Mouse (Mus musculus) brain, adult 2 months (tissue): ENCODE data around the gene Gm21981.

Source experiments
- DNase-seq: peaks from one replicate; pipeline ENCODE4 v3.0.0; 2011; ENCODE audit warnings: low read depth, low spot score

Gene Gm21981

DNA sequence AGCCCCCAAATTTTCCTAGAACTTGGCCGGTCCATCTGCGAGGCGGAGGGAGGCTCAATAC lies at the start of gene Gm21981:
Gene Gm21981 (minus strand): TSS at position 14 of the 61 bp plus-strand sequence.
- no peak for DNase-seq

GRCm38 (mm10) chr17:47742991-47743734 lies 48.9 kb upstream of the Gm21981 start:
- no peak for DNase-seq

DNA sequence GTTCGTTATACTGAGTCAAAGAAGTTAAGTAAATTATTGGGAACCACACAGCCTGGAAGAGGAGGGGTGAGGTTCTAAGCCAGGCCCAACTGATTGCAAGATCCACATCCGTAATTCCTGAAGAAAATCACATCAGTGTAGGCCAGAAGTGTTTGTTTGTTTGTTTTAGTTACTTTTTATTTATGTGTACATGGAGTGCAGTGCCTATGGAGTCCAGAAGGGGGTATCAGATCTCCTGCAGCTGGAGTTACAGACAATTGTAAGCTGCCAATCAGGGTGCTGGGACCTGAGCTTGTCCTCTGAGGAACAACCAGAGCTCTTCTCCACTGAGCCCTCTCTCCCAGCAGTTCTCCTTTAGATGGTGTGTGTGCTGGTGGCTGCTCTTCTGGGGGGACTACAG lies 45.9 kb upstream of the Gm21981 start:
- no peak for DNase-seq

- no peak for DNase-seq
Measured at GRCm38 (mm10) chr17:47738879-47739798, 44.9 kb upstream of the Gm21981 start.

- DNase-seq, result peak; percentile 44
Measured at GRCm38 (mm10) chr17:47738066-47738878, 44.0 kb upstream of the Gm21981 start.

DNA sequence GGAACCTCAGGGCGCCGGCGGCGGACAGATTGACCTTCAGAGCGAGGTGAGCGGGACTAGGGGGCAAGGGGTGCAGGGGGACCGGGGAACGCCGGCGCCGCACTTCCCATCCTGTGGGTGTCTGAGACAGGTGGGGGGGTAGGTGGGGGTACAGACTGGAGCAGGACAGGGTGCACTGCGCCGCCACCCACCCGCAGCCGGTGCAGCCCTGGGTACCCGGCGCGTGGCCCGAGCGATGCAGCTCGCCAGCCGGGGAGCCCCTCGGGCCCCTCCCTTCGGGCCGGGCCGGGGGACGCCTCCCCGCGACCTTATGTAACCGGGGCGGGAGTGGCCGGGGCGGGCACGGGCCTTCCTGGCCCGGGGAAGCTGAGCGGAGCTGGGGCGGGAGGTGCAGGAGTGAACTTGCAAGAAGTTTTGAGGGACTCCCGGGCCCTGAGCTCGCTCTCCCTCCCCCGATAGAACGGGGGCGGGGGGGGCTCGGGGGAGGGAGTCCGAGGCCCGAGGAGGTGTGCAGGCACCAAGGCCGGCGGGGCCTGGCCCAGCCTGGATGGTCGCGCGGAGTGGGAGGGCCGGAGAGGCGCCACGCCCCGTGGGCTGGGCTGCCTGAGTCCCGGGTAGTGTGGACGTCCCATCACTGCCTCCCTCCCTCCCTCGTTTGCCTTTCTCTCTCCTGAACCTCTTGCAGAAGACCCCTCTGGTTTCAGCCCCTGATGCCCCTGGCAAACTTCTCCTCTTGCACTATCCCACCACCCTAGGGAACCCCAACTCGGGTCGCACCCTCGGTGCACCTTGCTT lies 43.2 kb upstream of the Gm21981 start:
- DNase-seq, result peak; percentile 92

GRCm38 (mm10) chr17:47736856-47737255 lies 42.6 kb upstream of the Gm21981 start, which contains the start of gene Tfeb:
Gene Tfeb (plus strand): TSS chr17:47737030.
- peak; percentile 96 for DNase-seq

DNA sequence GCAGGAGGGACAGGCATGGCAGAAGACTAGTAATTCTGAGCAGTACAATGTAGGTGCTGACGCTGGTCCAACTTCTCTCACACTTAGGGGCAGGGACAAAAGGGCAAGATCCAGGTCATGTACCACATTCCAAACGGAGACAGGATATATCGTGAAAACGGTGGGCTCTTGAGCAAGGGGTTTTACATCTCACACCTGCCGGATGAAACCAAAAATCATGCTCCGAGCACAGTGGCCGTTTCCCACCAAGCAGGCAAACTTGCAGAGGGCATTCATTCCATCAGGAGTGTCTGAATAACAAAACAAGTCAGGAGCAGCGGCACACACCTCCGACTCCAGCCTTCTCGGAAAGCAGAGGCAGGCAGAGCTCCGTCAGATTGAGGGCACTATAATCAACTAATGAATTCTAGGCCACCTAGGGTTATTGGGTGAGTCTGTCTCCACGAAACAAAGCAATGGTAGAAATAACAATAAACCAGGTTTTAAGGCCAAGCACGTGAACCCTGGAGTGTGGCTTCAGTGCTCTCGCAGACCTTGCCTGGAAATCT lies 41.4 kb upstream of the Gm21981 start:
- DNase-seq, result no peak

DNA sequence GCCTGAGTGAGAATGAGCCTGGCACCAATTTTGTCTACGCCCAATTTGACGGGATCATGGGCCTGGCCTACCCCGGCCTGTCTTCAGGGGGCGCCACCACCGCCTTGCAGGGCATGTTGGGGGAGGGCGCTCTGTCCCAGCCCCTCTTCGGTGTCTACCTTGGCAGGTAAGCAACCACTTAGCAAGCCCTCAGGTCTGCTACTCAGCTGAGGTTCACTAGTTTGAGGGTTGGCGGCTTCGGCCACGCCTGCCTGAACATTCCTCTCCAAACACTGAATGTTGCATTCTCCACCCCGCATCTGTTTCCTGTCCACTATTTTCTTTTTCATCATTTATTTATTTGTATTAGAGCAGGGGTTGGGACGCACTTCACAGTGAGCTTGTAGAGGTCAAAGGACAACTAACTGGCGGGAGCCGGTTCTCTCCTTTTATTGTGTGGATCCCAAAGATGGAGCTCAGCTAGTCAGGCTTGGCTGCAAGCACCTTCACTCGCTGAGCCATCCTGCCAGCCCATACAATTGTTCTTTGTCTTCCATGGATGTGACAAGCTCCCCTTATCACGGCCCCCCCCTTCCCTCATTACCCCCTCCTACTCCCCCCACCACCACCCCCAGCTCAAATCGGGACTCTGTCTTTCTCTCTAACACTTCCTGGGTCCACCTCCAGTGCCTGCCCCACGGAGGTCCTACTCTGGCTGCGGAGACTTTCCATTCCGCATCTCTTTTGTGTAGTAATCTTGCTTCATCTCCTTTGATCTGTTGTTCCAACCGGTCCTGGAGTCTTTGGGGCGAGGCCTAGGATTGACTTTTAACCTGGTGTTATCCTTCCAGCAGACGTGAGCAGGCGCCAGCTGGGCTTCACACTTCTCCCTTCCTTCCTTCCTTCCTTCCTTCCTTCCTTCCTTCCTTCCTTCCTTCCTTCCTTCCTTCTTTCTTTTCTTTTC lies 36.6 kb upstream of the Gm21981 start:
- DNase-seq, result no peak

DNA sequence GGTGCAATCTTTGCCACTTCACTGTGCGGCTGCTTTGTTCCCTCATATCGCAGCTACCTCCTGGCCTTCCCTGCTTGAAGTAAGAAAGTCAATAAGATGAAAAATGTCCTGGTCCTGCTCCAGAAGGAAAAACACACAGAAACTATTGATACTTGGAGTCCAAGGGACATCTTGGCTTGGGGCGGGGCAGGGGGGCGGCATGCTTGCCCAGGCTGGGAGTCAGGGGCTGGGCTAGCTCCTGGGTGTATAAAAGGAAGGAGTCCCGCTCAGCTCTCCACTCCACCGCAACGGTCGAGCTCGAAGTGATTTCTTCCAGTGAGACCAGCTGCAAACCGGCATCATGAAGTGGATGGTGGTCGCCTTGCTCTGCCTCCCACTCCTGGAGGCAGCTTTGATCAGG lies 32.3 kb upstream of the Gm21981 start, which contains the start of gene Pgc:
Gene Pgc (plus strand): TSS at position 277 of the 400 bp plus-strand sequence.
- no peak for DNase-seq

- no peak for DNase-seq
Measured at GRCm38 (mm10) chr17:47721183-47721582, 26.9 kb upstream of the Gm21981 start.

DNA sequence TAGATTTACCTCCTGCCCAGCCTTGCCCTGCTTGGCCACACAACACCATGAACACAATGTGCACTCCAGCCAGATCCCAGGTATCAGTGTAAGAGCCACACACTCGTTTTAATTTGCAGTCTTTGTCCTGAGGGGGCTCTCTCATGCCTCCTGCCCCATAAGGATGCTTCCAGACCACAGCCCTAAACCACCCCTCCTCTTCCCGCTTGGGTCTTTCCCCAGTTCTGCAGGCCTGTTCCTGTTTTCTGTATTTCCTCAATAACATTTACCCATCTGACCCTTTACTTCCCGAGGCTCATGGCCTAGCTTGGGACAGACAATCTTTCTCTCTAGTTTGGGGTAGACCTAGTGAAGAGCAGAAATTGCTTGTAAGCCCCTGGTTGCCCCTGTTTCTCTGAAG lies 20.8 kb upstream of the Gm21981 start:
- DNase-seq, result no peak

DNA sequence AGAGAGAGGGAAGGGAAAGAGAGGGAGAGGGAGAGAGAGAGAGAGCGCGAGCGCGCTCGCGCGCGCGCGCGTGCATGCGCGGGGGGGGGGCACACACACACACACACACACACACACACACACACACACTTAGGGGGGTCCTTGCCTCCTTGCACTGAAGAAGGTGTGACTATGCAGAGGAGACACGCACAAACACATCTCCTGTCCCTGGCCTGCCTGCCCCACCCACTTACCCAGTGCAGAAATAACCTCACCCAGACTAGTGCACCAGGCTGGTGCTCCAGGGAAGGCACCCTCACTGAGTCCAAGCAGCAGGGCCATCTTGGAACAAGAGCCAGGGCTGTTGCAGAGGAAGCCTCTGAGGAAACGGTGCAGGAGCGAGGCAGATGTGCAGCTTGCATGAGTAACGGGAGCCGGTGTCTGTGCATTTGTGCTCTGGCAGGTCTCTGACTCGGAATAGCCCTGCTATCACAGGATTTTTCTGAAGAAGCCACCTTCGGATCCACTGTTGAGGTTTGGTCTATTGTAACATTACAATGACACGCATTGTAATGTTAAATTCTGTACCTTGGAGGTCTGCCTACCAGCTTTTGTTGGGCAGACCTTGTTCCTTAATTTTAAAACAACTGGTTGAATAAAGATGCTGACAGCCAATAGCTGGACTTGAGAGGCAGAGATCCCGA lies 18.8 kb upstream of the Gm21981 start:
- DNase-seq, result no peak

- DNase-seq, result no peak
Measured at GRCm38 (mm10) chr17:47711883-47712282, 17.6 kb upstream of the Gm21981 start.

DNA sequence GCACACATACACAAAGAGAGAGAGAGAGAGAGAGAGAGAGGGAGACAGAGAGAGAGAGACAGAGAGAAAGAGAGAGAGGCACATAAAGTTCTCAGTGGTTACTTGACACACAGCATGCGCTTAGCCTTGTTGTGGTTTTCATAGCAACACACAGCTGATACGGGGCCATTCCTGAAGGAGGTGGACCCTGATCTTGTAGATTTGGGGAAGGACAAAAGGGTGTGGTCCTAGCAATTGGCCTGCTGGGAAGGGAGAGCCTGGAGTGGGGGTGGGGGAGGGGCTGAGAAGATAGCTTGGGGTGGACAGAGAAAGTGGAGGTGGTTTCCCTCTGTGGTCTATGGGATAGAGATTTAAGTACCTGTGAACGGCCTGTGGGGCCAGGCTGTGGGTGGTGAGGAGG lies 15.8 kb upstream of the Gm21981 start:
- no peak for DNase-seq

DNA sequence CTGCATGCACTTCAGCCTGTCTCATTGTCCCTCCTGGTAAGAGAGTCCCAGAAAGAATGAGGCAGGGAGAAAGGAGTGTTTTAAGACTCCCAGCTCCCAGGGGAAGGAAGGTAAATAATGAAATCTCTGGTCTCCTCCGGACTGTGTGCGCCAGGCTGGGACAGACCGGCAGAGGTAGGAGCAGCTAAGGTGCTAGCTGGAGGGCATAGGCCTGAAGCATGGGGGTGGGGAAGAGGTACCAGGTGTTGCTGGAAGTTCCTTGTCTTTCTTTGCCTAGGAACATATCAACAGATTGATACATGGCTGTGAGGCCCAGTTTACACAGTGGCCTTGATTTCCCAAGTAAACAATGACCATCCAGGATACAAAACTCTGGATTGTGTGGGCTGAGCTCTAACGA lies 14.7 kb upstream of the Gm21981 start:
- no peak for DNase-seq

DNA sequence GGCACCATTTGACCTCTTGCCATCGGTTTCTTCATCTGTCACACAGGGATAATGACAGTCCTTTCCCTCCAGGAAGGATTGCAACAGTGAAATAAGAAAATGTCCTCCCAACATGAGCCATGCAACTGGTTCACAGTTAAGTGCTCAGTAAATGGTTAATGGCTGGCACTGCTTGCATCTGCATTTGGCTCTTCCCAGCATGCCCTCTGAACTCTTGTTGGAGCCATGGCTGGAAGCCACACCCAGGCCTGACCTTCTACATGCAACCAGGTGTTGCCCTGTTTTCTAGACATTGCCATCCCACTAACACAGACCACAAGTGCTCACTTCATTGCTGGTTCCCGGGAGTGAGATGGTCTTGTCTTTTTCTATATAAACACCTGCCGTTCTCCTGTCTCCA lies 13.7 kb upstream of the Gm21981 start:
- no peak for DNase-seq

GRCm38 (mm10) chr17:47706196-47706595 lies 11.9 kb upstream of the Gm21981 start:
- DNase-seq, result no peak

DNA sequence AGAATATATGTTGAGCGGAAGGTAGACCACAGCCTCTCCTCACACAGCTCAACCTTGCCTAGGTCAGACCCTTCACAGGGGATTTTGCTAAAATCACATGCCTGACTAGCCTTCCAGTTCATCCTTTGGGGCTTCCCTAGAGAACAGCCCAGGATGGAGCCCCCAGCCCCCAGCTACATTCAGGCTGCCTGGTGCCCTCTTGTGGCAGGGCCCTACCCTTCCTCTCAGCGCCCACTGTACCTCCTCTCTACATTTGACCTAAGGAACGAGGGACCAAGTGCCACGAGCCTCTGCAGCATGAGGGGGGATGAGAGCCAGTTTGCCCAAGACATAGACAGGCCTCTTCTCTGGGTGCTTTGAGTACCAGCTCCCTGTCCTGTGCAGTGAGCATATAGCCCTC lies 10.4 kb upstream of the Gm21981 start:
- DNase-seq, result no peak

DNA sequence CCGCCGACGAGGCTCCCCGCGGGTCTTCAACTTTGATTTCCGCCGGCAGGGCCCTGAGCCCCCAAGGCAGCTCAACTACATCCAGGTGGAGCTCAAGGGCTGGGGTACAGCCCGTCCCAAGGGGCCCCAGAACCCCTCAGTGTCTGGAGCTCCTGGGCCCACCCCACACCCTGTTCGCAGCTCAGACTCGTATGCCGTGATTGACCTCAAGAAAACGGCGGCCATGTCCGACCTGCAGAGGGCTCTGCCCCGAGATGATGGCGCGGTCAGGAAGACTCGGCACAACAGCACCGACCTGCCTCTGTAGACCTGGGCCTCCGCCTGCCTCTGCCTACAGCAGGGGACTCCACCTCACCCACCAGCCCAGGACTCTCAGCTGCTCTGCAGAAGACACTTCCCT lies 9.3 kb upstream of the Gm21981 start:
- DNase-seq, result no peak
